Mouse (Mus musculus): ENCODE data around the gene Mab21l1. TPM values are rescaled to one million over a fixed set of nuclear protein-coding genes. Genes with fewer than 3 reads are reported as not detected.

The Mab21l1 gene
- total and polyA plus RNA-seq, 3 experiments: 0.09 to 0.16 (median 0.13) TPM

GRCm38 (mm10) chr3:55785266-55785980 lies 3.1 kb downstream of the Mab21l1 start:
- Histone ChIP-seq H3K4me3 (no peak overlapping the region), H3K79me2 (replicated peaks; ENCODE audit: control insufficient read depth, insufficient read depth, low read length) (no peaks in the 10 kb centered on the region), H3K4me1 (ENCODE audit: control insufficient read depth, insufficient read depth, low read length) (no peaks in the 10 kb centered on the region; the same call in 1 of the 2 replicates), H3K9ac (ENCODE audit: low read depth, low read length) (no peak overlapping the region), H3K27ac (no peak overlapping the region), H3K36me3 (ENCODE audit: control insufficient read depth, insufficient read depth, low read length) (no peaks in the 10 kb centered on the region), H3K27me3 (ENCODE audit: control insufficient read depth, insufficient read depth, low read length) (peaks cover 2% of the 10 kb centered on the region; the same call in 1 of the 2 replicates)
- TF ChIP-seq EP300 (IDR thresholded peaks at IDR 0.05; ENCODE audit: insufficient read depth, low read depth, low read length) (no peak), CTCF (IDR thresholded peaks at IDR 0.05) (no peak), POLR2A (IDR thresholded peaks at IDR 0.05; ENCODE audit: insufficient read depth, low read depth, low read length) (no peak)
- DNase-seq: no peak
- WGBS: 94% methylated on average over 4 of the region's 4 CpGs
- intact Hi-C loops (cut with DNase I): loop anchor here (10.0 kb wide), 2 partner anchors 261 to 411 kb away; no protein-coding TSS in a partner anchor

GRCm38 (mm10) chr3:55785981-55786725 lies 3.8 kb downstream of the Mab21l1 start:
- Histone ChIP-seq H3K79me2 (replicated peaks; ENCODE audit: control insufficient read depth, insufficient read depth, low read length) (no peaks in the 10 kb centered on the region), H3K4me3 (no peak overlapping the region), H3K27me3 (ENCODE audit: control insufficient read depth, insufficient read depth, low read length) (peaks cover 2% of the 10 kb centered on the region; the same call in 1 of the 2 replicates), H3K9ac (ENCODE audit: low read depth, low read length) (no peak overlapping the region), H3K36me3 (ENCODE audit: control insufficient read depth, insufficient read depth, low read length) (no peaks in the 10 kb centered on the region), H3K27ac (no peak overlapping the region), H3K4me1 (ENCODE audit: control insufficient read depth, insufficient read depth, low read length) (no peaks in the 10 kb centered on the region; the same call in 1 of the 2 replicates)
- intact Hi-C loops (cut with DNase I): loop anchor here (10.0 kb wide), 2 partner anchors 261 to 411 kb away; no protein-coding TSS in a partner anchor
- DNase-seq: no peak
- TF ChIP-seq EP300 (IDR thresholded peaks at IDR 0.05; ENCODE audit: insufficient read depth, low read depth, low read length) (no peak), POLR2A (IDR thresholded peaks at IDR 0.05; ENCODE audit: insufficient read depth, low read depth, low read length) (no peak), CTCF (IDR thresholded peaks at IDR 0.05) (no peak)
- WGBS: 92% methylated on average over 3 of the region's 3 CpGs

- Histone ChIP-seq H3K79me2 (replicated peaks; ENCODE audit: control insufficient read depth, insufficient read depth, low read length) (no peaks in the 10 kb centered on the region), H3K27me3 (ENCODE audit: control insufficient read depth, insufficient read depth, low read length) (peaks cover 2% of the 10 kb centered on the region; the same call in 1 of the 2 replicates), H3K4me3 (peak overlapping the region; percentile 50), H3K27ac (peak overlapping the region; percentile 52), H3K9ac (ENCODE audit: low read depth, low read length) (peak overlapping the region; percentile 64), H3K4me1 (ENCODE audit: control insufficient read depth, insufficient read depth, low read length) (no peaks in the 10 kb centered on the region; the same call in 1 of the 2 replicates), H3K36me3 (ENCODE audit: control insufficient read depth, insufficient read depth, low read length) (no peaks in the 10 kb centered on the region)
- no peak for TF ChIP-seq EP300 (IDR thresholded peaks at IDR 0.05; ENCODE audit: insufficient read depth, low read depth, low read length)
- no peak for TF ChIP-seq POLR2A (IDR thresholded peaks at IDR 0.05; ENCODE audit: insufficient read depth, low read depth, low read length)
- TF ChIP-seq CTCF (IDR thresholded peaks at IDR 0.05): no peak
- DNase-seq: no peak
- WGBS: 88% methylated on average over 17 of the region's 17 CpGs
- intact Hi-C loops (cut with DNase I): loop anchor here (10.0 kb wide), 2 partner anchors 262 to 412 kb away; no protein-coding TSS in a partner anchor
These were observed 4.7 kb downstream of the Mab21l1 start for GRCm38 (mm10) chr3:55786835-55787486.

- intact Hi-C loops (cut with DNase I): loop anchor here (10.0 kb wide), 2 partner anchors 263 to 413 kb away; no protein-coding TSS in a partner anchor
- peak overlapping the region; percentile 64 for H3K9ac ChIP-seq (ENCODE audit: low read depth, low read length)
- WGBS: 12% methylated on average over 51 of the region's 54 CpGs
These were observed 5.3 kb downstream of the Mab21l1 start for GRCm38 (mm10) chr3:55787487-55788213.

GRCm38 (mm10) chr3:55788214-55788586 lies 5.9 kb downstream of the Mab21l1 start:
- no peak for DNase-seq
- Histone ChIP-seq H3K27ac (no peak overlapping the region; the same call in 1 of the 2 replicates), H3K4me1 (ENCODE audit: control insufficient read depth, insufficient read depth, low read length) (peaks cover under 1% of the 10 kb centered on the region), H3K4me3 (peak overlapping the region; percentile 50; the same call in 1 of the 2 replicates), H3K9ac (ENCODE audit: low read depth, low read length) (no peak overlapping the region), H3K27me3 (ENCODE audit: control insufficient read depth, insufficient read depth, low read length) (no peaks in the 10 kb centered on the region), H3K79me2 (replicated peaks; ENCODE audit: control insufficient read depth, insufficient read depth, low read length) (no peaks in the 10 kb centered on the region), H3K36me3 (ENCODE audit: control insufficient read depth, insufficient read depth, low read length) (no peaks in the 10 kb centered on the region)
- intact Hi-C loops (cut with DNase I): loop anchor here (10.0 kb wide), 2 partner anchors 263 to 413 kb away; no protein-coding TSS in a partner anchor
- TF ChIP-seq EP300 (IDR thresholded peaks at IDR 0.05; ENCODE audit: insufficient read depth, low read depth, low read length): no peak
- no peak for TF ChIP-seq CTCF (IDR thresholded peaks at IDR 0.05)
- 52% methylated on average over 4 of the region's 4 CpGs for WGBS

More at GRCm38 (mm10) chr3:55787487-55788213, 5.3 kb downstream of the Mab21l1 start:
- H3K4me3 ChIP-seq: peak overlapping the region; percentile 50
- DNase-seq: peak; percentile 60 to 72
- no peaks in the 10 kb centered on the region for H3K79me2 ChIP-seq (replicated peaks; ENCODE audit: control insufficient read depth, insufficient read depth, low read length)
- 0 out of 2 replicates have a peak, but pooled peaks have one; percentile 3 for TF ChIP-seq CTCF (IDR thresholded peaks at IDR 0.05)
- no peak for TF ChIP-seq EP300 (IDR thresholded peaks at IDR 0.05; ENCODE audit: insufficient read depth, low read depth, low read length)
- H3K36me3 ChIP-seq (ENCODE audit: control insufficient read depth, insufficient read depth, low read length): no peaks in the 10 kb centered on the region
- H3K4me1 ChIP-seq (ENCODE audit: control insufficient read depth, insufficient read depth, low read length): no peaks in the 10 kb centered on the region; the same call in 1 of the 2 replicates
- peak overlapping the region; percentile 52 for H3K27ac ChIP-seq
- H3K27me3 ChIP-seq (ENCODE audit: control insufficient read depth, insufficient read depth, low read length): no peaks in the 10 kb centered on the region

Data from heart, adult 2 months (tissue).